Mouse (Mus musculus) embryonic fibroblast, embryonic 13.5 days (primary cell): ENCODE data around the gene Rasgef1a.

ENCODE experiments used
- CTCF ChIP-seq: IDR thresholded peaks from 2 replicates; pipeline ENCODE4 v1.5.1; 2011; ENCODE audit warnings: mild to moderate bottlenecking, control low read depth, low read length, moderate library complexity, borderline replicate concordance; ENCODE audit not compliant: insufficient read depth
- POLR2A ChIP-seq: IDR thresholded peaks from 2 replicates; pipeline ENCODE4 v1.6.1; 2011; ENCODE audit warnings: low read depth, mild to moderate bottlenecking, control low read depth, low read length, moderate library complexity

- TF ChIP-seq CTCF (no peak), POLR2A (no peak)
Measured at GRCm38 (mm10) chr6:118061266-118061665, 50.0 kb downstream of the Rasgef1a start.
